Comparison of ENCODE assay signal across 10 mouse cellular contexts in genomic region chr3:50905274-50905992, GRCm38 (mm10).
DNase-seq lines count a peak whose midpoint lies in the region; ATAC-seq and TF ChIP-seq lines count a peak whose summit lies in the region.
"Had no signal": no experiment of that assay in that cellular context is flagged by ENCODE, and none has a peak within 500 bp of the region (broad histone marks: within the 10 kb centered on the region; RNA-seq: fewer than 3 reads in every experiment).

No protein-coding gene starts in this region.

- H3K4me2 ChIP-seq in forebrain, embryonic 14.5 days (ENCODE audit: low read length), result peak overlapping the region; percentile 45
- H3K4me2 ChIP-seq in kidney, embryonic 16.5 days (replicated peaks; ENCODE audit: low read depth, low read length), result peak overlapping the region; percentile 69

- TF ChIP-seq CTCF in layer of hippocampus, adult 2 months (conservative IDR thresholded peaks at IDR 0.05), result no peak

- no peaks in the 10 kb centered on the region for H3K36me3 ChIP-seq in forebrain, embryonic 14.5 days (ENCODE audit: control insufficient read depth, insufficient read depth, low read length)
- no peaks in the 10 kb centered on the region for H3K36me3 ChIP-seq in kidney, embryonic 16.5 days (ENCODE audit: insufficient read depth, low read length)
- H3K36me3 ChIP-seq: G1E had no signal

- DNase-seq in layer of hippocampus, adult 2 months (ENCODE audit: low spot score in 2 of 2), result no peak
- no peak for DNase-seq in layer of hippocampus, adult 9-11 months
- DNase-seq in forebrain, embryonic 14.5 days (ENCODE audit: low spot score), result peak; percentile 34
- DNase-seq in thymus, postnatal 4 days, result peak; percentile 55
- no peak for DNase-seq in layer of hippocampus, postnatal 25 days (ENCODE audit: extremely low spot score in 1 of 2, low spot score in 1 of 2)
- no peak for DNase-seq in frontal cortex, postnatal 10 days (ENCODE audit: low spot score in 2 of 2)

- peak overlapping the region; percentile 51 for H3K4me3 ChIP-seq in layer of hippocampus, adult 2 months
- H3K4me3 ChIP-seq in forebrain, embryonic 14.5 days (ENCODE audit: low read depth, low read length), result peak overlapping the region; percentile 14
- peak overlapping the region; percentile 47 for H3K4me3 ChIP-seq in kidney, embryonic 16.5 days (ENCODE audit: low read length)
- H3K4me3 ChIP-seq: erythroblast, embryonic 14.5 days had no signal

- H3K4me1 ChIP-seq in forebrain, embryonic 14.5 days (ENCODE audit: control insufficient read depth, insufficient read depth, low read length), result peaks cover 7% of the 10 kb centered on the region
- peaks cover 18% of the 10 kb centered on the region for H3K4me1 ChIP-seq in kidney, embryonic 16.5 days (ENCODE audit: insufficient read depth, low read length)

- H3K27ac ChIP-seq in layer of hippocampus, adult 2 months, result peak overlapping the region; percentile 91
- H3K27ac ChIP-seq in forebrain, embryonic 14.5 days (ENCODE audit: low read depth, low read length), result peak overlapping the region; percentile 48; the same call in 1 of the 2 replicates
- H3K27ac ChIP-seq in kidney, embryonic 16.5 days (ENCODE audit: low read length), result peak overlapping the region; percentile 64

- WGBS in forebrain, embryonic 14.5 days, result 12% methylated on average over 16 of the region's 16 CpGs
- 14% methylated on average over 16 of the region's 16 CpGs for WGBS in kidney, embryonic 16.5 days

- H3K9ac ChIP-seq in forebrain, embryonic 14.5 days (ENCODE audit: low read length), result peak overlapping the region; percentile 35; the same call in 1 of the 2 replicates
- no peak overlapping the region; the same call in 1 of the 2 replicates for H3K9ac ChIP-seq in kidney, embryonic 16.5 days (replicated peaks; ENCODE audit: low read length)

- no peaks in the 10 kb centered on the region for H3K27me3 ChIP-seq in forebrain, embryonic 14.5 days (replicated peaks; ENCODE audit: control insufficient read depth, insufficient read depth, low read length)
- H3K27me3 ChIP-seq in kidney, embryonic 16.5 days (ENCODE audit: insufficient read depth, low read length), result no peaks in the 10 kb centered on the region

- ATAC-seq in forebrain, embryonic 14.5 days, result peak; percentile 4
- ATAC-seq in kidney, embryonic 16.5 days (ENCODE audit: low FRiP score, low TSS enrichment), result peak; percentile 84
- ATAC-seq in megakaryocyte, adult 5-6 weeks (ENCODE audit: poor library complexity, severe bottlenecking), result 0 out of 2 replicates have a peak, but pooled peaks have one; percentile 14

- H3K9me3 ChIP-seq in forebrain, embryonic 14.5 days (replicated peaks; ENCODE audit: control insufficient read depth, low read length), result no peaks in the 10 kb centered on the region
- H3K9me3 ChIP-seq in kidney, embryonic 16.5 days (ENCODE audit: low read length), result no peaks in the 10 kb centered on the region
- H3K9me3 ChIP-seq: G1E had no signal

Comparison
In these comparisons a context has a peak if more than half of its experiments do, and no peak if none do; other contexts are left out.
1. DNase-seq: peak in forebrain, embryonic 14.5 days (single experiment) and thymus, postnatal 4 days (single experiment); none in layer of hippocampus, adult 2 months (0 of 2), layer of hippocampus, adult 9-11 months (single experiment), layer of hippocampus, postnatal 25 days (0 of 2) and frontal cortex, postnatal 10 days (0 of 2).
2. ATAC-seq: peak in every context shown above with its lines; median percentile 84 in kidney, embryonic 16.5 days; 14 in megakaryocyte, adult 5-6 weeks; 4 in forebrain, embryonic 14.5 days.
3. Peak in every context shown above with its lines, with median percentiles within 50 percentile points of each other: H3K27ac ChIP-seq and H3K4me3 ChIP-seq.